Mouse (Mus musculus) CD4-positive helper T cell, adult 2 months (primary cell): ENCODE results near the gene Lipe.
"Not testable (repeated sequence)": the region's sequence is repeated elsewhere in the genome, so short reads cannot be mapped to it uniquely, and the experiment has no call there.

Experiments
- DNase-seq: peaks from one replicate; pipeline ENCODE4 v3.0.0-alpha.2; 2012; ENCODE audit warnings: low read depth, missing footprints, low spot score

Lipe gene

DNA sequence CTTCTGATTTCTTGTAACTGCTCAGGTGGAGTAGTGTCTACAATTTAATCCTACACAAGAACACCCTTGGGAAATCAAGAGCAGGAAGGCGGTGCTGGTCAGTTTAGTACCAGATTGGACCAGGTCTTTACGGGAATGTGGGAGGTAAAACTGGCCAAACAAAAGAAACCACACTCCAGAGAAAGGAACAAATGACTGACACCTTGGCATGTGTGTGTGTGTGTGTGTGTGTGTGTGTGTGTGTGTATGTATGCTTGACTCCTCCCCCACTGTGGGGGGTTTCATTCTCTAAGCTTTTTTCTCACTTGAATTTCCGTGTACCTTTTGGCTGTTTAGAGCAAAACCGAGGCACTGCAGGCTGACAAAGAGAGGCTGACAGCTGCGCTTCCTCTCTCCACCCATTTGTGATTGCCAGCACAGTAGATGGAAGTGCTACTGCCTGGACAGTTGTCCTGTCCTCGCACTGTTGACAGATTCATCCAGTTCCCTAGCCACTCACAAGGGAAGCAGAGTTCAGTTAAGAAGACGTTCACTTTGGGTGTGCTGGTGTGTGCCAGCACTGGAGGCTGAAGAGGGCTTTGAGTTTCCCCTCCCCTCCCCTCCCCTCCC lies 14.4 kb upstream of the Lipe start, which contains the start of gene Cxcl17:
Gene Cxcl17, minus strand, starts transcription at position 54 of the 609 bp plus-strand sequence.
- DNase-seq: no peak

GRCm38 (mm10) chr7:25411861-25412260 lies 13.4 kb upstream of the Lipe start:
- DNase-seq: no peak

DNA sequence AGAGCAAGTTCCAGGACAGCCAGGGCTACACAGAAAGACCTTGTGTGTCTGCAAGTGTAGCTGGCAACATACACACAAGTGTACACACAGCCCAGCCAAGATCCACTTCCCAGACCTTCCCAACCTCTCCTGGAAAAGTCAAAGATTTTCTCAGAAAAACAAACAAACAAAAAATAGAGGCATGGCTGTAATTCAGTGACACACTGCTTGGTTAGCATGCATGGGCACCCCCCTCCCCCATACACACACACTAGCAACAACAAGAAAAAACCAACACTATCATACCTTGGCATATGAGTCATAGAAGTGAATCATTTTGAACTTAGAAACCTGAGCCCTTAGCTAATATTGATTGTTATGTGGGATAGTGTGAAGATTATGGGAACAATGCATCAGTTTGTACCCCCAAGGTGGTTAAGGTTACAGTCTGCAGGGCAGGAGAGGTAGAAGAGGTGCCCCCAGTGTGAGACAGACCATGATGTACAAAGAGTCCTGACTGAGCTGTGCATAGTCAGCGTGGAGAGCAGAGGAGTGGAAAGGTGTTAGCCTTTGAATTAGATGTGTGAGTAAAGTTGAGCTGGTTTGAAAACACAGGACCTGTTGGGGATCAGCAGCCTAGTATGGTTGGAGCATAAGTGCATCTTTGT lies 12.6 kb upstream of the Lipe start:
- DNase-seq: no peak

GRCm38 (mm10) chr7:25409114-25409760 lies 10.7 kb upstream of the Lipe start:
- DNase-seq: peak; percentile 34

DNA sequence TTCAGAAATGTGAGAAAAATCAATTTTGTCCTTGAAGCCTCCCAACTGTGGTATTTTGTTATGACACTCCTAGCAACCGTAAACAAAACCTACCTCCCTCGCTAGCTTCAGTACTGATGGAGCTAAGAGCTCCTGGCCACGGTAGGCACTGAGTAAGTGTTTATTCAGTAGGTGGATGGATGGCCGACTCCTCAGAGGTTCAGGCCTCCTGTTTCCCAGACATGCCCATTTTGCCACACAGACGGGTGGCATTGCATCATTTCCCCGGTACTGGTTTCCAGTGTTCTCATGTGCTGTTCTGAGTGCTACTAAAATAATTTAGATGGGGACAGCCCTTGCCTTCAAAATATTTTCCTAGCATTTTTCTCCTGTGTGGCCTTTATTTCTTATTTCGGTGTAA lies 8.0 kb upstream of the Lipe start:
- no peak for DNase-seq

DNA sequence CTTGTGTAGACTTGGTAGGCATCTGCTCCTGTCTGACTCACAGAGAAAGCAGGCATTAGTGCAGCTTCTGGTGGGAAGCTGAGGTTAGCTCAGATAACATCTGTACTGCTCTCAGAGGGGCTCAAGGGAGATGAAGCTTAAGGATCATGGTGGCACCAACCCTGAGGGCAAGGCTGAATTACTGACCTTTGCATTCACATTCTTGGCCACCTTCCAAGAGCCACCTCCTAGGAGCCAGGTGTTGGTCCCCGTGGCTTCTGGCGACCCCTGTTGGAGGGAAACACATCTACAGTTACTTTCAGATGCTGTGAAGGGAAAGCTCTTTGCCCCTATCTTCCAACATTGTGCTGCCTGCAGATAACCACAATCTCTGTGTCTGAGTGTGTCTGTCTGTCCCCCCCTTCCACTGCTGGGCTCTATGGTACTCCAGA lies 4.2 kb upstream of the Lipe start:
- DNase-seq: peak; percentile 51

DNA sequence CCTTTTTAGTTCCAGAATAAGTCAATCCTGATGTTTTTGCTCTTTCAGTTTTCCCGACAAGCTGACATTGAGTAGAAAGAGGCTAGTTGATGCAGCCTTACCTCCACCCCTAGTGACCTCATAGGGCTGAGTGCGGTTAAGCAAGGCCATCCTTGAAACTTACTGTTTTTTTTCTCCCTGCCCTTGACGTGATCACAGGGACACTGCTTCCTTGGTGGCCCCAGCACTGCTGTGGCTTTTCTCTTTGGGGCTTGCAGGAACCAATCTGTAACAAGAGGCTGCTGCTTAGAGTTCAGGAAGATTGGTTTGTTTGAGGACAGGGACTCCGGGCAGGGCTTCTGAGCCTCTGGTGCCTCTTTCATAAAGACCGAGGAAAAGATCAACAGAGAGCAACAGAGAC lies 3.5 kb upstream of the Lipe start:
- no peak for DNase-seq

DNA sequence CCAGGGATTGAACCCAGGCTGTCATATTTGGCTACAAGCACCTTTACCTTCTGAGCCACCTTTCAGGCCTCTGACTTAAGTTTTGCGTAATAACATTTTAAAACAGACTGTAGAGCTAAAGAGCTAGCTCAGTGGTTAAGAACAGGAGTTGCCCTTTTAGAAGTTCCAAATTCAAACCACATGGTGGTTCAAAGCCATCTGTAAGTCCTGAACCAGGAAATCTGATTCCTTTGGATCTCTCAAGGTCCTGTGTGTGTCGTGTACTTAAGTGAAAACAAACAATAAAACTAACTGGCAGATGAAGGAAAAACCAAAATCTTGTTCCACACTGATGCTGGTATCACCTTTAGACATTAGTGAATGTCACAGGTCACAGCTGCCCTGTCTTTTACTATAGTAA lies 3.0 kb upstream of the Lipe start:
- DNase-seq: no peak

DNA sequence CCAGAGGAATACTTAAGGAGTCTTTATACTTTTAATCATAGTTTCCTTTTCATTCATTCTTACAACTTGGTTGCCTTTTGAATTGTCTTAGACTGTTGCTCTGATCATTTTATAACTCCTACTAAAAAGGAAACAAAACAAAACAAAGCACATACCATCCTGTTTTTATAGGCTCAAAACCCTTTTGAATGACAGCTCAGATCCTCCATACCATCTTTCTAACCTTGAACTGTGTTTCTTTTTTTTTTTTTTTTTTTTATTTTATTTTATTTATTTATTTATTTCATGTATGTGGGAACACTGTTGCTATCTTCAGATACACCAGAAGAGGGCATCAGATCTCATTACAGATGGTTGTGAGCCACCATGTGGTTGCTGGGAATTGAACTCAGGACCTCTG lies 518 bp upstream of the Lipe start:
- DNase-seq: not testable (repeated sequence)

- no peak for DNase-seq
These were observed 1.9 kb downstream of the Lipe start for GRCm38 (mm10) chr7:25396621-25397020.

GRCm38 (mm10) chr7:25395558-25396521 lies 2.7 kb downstream of the Lipe start:
- DNase-seq: peak; percentile 94

DNA sequence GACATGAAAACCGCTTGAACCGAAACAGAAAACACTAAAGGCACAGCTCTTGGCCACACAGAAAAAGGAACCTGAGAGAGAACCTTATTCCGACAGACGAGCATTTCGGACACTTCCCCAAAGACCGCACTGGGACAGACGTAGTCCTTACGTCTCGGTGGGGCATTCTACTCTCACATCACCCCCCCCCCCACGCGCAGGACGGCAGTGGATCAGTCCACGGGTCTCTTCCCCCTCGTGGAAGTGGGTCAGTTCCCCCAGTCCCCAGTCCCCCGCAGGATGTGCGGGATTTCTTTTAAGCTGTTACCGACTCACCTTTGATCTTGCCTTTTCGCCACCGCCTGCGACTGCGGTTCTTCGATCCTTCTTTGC lies 3.3 kb downstream of the Lipe start:
- no peak for DNase-seq

GRCm38 (mm10) chr7:25394754-25395153 lies 3.8 kb downstream of the Lipe start:
- no peak for DNase-seq

DNA sequence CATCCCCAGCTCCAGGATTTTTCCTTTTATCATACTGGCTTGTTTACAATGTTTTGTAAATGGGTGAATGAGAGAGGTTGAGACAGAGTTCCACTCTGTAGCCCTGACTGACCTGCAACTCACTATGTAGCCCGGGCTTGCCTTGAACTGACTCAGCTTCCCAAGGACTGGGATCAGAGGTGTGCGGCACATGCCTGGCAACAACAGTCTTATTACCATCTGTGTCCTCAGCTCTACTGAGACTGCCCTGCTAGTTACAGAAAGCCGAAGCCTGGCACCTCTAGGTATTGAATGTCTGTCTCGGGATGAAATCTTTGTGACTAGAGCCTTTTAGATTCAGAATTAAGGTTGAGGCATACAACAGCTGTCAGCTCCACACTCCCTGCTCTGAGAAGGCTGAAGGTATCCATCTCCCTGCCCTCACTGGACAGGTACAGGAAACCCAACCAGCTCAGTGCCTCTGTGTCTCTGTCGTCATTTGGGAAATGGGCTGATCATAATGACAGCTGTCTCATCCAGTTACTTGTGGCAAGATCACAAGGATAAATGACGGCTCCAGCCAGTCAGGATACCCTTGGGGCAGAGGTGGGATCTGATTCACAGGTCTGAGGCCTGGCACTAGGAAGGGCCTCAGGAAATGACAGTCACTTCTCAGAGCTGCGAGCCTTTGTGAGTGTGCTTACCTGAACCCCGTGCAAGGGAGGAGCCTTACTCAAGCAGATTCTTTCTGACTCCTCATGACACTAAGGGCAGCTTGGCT lies 4.9 kb downstream of the Lipe start:
- DNase-seq: no peak

DNA sequence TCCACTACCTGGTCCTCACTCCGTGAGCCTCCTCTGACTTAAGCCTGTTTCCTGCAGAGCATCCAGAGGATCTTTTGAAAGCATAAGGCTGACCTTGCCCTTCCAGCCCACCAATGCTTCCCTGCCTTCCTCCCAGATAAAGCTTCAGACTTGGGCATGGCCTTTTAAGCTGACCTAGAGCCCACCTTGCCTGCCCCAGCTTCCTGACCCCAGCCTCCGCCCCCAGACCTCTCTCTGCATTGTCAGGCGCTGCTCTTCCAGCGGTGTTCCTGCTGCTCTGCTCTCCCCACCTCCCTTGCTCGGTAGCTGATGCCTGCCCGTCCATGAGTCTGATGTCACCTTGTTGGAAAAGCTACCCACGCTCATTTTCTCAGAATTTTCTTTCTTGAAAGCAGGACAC lies 5.7 kb downstream of the Lipe start:
- DNase-seq: no peak

DNA sequence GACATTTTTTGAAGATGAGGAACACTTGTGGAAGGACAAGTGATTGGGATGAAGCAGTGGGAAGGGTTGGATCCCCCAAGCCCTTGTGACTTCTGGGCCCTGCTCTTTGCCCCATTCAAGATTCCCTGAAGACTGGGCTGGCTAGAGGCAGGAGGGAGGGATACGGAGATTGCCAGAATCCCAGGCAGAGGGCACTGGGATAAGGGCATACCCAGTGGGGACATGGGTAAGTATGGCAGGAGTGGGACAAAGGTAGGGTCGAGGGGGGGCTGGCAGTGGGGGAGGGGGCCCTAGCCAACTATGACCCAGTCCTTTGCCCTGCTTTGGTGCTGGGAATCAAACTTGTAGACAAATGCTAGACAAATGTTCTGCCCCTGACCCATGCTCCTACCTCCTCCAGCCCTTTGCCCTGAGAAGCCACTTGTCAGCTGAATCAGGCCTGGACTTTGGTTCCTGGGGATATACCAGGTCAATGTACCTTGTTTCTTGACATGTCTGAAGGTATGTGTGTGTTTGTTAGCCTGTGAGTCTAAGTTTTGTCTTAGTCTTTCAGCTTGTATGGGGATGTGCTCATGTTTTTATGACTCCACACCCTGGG lies 6.6 kb downstream of the Lipe start:
- no peak for DNase-seq

DNA sequence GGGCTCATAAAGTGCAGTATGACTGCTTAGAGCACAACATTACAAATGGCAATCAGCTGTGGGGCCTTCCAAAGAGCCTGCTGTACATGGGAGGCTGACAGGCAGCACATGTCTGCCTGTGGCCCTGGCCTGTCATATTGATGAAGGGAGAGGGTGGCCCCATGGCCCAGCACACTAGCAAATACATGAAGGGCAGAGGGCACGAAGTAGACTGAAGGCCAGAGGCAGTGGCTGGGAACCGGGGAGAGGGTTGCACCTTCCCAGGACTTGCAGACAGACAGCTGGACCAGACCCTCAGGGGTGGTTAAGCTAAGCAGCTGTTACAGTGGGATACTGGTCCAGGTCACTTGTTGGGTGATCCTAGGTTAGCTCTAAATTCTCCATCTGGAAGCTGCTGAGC lies 7.5 kb downstream of the Lipe start:
- DNase-seq: no peak

DNA sequence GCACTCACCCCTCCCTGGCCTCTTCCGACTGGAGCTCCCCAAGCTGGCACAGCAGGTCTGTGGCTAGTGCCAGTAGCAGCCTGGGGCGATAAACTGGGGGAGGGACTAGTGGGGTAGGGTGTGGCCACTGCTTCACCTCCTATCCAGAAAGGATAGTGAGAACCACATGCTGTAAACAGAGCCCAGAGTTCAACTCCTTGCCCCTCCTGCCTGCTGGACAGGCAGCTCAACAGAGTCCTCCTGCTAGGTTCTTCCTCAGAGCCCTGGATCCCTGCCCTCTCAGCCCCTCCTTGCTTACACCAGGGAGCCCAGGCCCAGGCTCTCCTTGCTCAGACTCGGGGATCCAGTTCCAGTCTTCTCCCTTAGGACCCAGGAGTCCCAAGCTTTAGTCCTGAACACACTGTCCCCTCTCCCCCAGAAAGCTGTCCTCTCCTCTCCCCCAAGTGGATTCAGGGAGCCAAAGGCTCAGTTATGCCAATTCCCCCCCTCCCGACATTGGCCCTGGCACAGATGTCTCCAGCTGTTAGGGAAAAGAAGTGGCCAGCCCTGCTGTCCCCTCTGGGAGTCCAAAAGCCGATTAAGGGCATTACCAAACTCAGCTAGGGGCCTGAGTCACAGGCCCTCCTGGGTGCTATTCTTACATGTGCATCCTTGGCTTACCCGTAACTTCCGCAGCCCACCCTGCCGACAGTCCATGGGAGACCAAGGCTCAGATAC lies 8.3 kb downstream of the Lipe start:
- no peak for DNase-seq

- no peak for DNase-seq
These were observed 9.6 kb downstream of the Lipe start for GRCm38 (mm10) chr7:25388916-25389315.

DNA sequence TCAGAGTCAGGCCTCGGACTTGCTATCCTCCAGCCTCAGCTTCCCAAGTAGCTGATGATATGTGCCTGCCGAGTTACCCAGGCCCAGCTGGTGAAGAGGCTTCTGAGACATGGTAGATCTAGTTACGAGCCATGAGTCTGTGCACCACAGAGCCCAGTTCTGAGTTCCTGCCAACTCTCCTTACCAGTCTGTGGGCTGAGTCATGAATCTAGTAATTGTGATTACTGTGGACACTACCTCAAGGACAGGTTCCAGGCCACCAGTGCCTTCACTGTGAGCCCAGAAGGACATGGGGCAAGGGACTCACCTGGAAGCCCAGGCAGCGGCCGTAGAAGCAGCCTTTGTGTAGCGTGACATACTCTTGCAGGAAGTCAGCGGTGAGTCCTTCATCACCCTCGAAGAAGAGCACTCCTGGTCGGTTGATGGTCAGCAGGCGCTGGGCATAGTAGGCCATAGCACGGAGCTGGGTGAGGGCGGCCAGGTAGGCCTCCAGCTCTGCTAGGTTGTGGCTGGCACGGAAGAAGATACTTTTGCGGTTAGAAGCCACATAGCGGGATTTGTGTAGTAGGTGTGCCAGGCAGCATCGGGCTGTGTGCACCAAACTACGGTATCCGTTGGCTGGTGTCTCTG lies 10.6 kb downstream of the Lipe start:
- DNase-seq: no peak
